ENCODE assay signal across 9 mouse cellular contexts in the genomic region with DNA sequence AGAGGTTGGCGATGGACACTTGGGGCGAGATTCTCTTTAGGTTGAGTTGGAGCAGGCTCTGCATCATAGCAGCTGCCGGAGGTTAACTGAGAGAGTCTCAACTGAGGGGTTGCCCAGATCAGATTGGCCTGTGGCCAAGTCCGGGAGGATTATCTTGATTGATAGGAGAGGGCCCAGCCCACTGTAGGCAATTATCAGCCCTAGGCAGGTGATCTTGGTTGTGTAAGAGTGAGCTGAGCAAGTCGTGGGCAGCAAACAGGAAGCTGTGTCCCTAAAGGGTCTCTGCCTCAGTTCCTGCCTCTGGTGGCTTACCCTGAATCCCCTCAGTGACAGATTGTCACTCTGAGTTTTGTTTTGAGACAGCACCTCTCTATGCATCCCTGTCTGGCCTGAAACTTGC. TPM values are rescaled to one million over a fixed set of nuclear protein-coding genes. Genes with fewer than 3 reads are reported as not detected.
DNase-seq lines count a peak whose midpoint lies in the region; TF ChIP-seq lines count a peak whose summit lies in the region.
"Had no signal": no experiment of that assay in that cellular context is flagged by ENCODE, and none has a peak within 500 bp of the region (broad histone marks: within the 10 kb centered on the region; RNA-seq: fewer than 3 reads in every experiment).

No protein-coding gene starts in this region.

- no peaks in the 10 kb centered on the region for H3K9me3 ChIP-seq in heart, embryonic 10.5 days
- H3K9me3 ChIP-seq: heart, embryonic 15.5 days had no signal

- no peak for TF ChIP-seq CTCF in liver, adult 2 months (IDR thresholded peaks at IDR 0.05; ENCODE audit: low read depth, low read length)

- no peak for TF ChIP-seq POLR2A in liver, adult 2 months (IDR thresholded peaks at IDR 0.05; ENCODE audit: extremely low read depth, insufficient read depth, low read length)

- peaks cover 39% of the 10 kb centered on the region for H3K36me3 ChIP-seq in heart, embryonic 10.5 days
- peaks cover 19% of the 10 kb centered on the region for H3K36me3 ChIP-seq in liver, adult 2 months (ENCODE audit: control insufficient read depth, insufficient read depth, low read length)

- 63% methylated on average over 5 of the region's 5 CpGs for WGBS in heart, embryonic 10.5 days
- WGBS in liver, adult 2 months, result 40% methylated on average over 5 of the region's 5 CpGs

- H3K4me3 ChIP-seq in heart, embryonic 10.5 days, result no peak overlapping the region
- H3K4me3 ChIP-seq in liver, adult 2 months (ENCODE audit: insufficient read depth, low read depth, low read length), result no peak overlapping the region
- H3K4me3 ChIP-seq: heart, embryonic 15.5 days had no signal

- peaks cover 3% of the 10 kb centered on the region; the same call in 1 of the 2 replicates for H3K79me2 ChIP-seq in liver, adult 2 months (ENCODE audit: control insufficient read depth, insufficient read depth, low read length)

- no peak overlapping the region for H3K9ac ChIP-seq in liver, adult 2 months (ENCODE audit: low read depth, low read length)
- H3K9ac ChIP-seq: heart, embryonic 15.5 days had no signal

- 0 out of 2 replicates have a peak overlapping the region, but pooled peaks have one; percentile 36 for H3K27ac ChIP-seq in heart, embryonic 10.5 days
- H3K27ac ChIP-seq in liver, adult 2 months (replicated peaks; ENCODE audit: insufficient read depth, low read depth, low read length), result no peak overlapping the region
- H3K27ac ChIP-seq: heart, embryonic 15.5 days had no signal

- intact Hi-C loops in heart, postnatal 25 days (cut with DNase I), result no loop called here

- peaks cover 15% of the 10 kb centered on the region for H3K4me1 ChIP-seq in heart, embryonic 10.5 days
- H3K4me1 ChIP-seq in liver, adult 2 months (ENCODE audit: control insufficient read depth, insufficient read depth, low read length), result peaks cover 6% of the 10 kb centered on the region

- no peak for DNase-seq in heart, embryonic 10.5 days (ENCODE audit: low spot score)
- DNase-seq in heart, postnatal 25 days (ENCODE audit: low spot score), result no peak
- DNase-seq in 416B (ENCODE audit: low read depth) (peak; percentile 82), NIH3T3 (ENCODE audit: low read depth) (peak; percentile 28)
- DNase-seq in liver, adult 2 months (ENCODE audit: extremely low read depth, low read depth, low spot score), result peak; percentile 66
- DNase-seq in ovary, postnatal 36 days (ENCODE audit: low spot score), result no peak
- no peak for DNase-seq in lung, postnatal 25 days (ENCODE audit: low spot score)
- no peak for DNase-seq in layer of hippocampus, adult 18-20 months (ENCODE audit: low spot score in 2 of 2)

- H3K27me3 ChIP-seq in heart, embryonic 10.5 days (ENCODE audit: insufficient read depth, poor library complexity, severe bottlenecking), result no peaks in the 10 kb centered on the region
- no peaks in the 10 kb centered on the region for H3K27me3 ChIP-seq in liver, adult 2 months (ENCODE audit: control insufficient read depth, insufficient read depth, low read length)
- H3K27me3 ChIP-seq: heart, embryonic 15.5 days had no signal

RNA-seq across cellular contexts. Expression of gene Srsf12, which starts 33.7 kb away (rescaled TPM):
- 1.5 and 1.9 TPM in 2 replicates for polyA plus RNA-seq in heart, embryonic 10.5 days (2016; fragmentation: Nextera tagmentation; extraction: Ambion mirVana)
- not detected for total RNA-seq in heart, postnatal 25 days (2021)
- not detected in 2 replicates for total RNA-seq in liver, adult 2 months (2014; rRNA removed)
- polyA plus RNA-seq in liver, adult 2 months (2012; rRNA removed), result 0.11 TPM in 1 of 2 replicates, not detected in the other
- 10 to 100 TPM; 24.2 to 26.5 TPM for total RNA-seq in layer of hippocampus, adult 18-20 months (2021)

RNA-seq across cellular contexts. Expression of gene Pnrc1, which starts 47.4 kb away (rescaled TPM):
- polyA plus RNA-seq in heart, embryonic 10.5 days (2016; fragmentation: Nextera tagmentation; extraction: Ambion mirVana), result 73.8 and 78.9 TPM in 2 replicates
- 100 to 1,000 TPM; 126 to 127 TPM for total RNA-seq in heart, postnatal 25 days (2021)
- total RNA-seq in liver, adult 2 months (2014; rRNA removed), result 29.6 and 35.0 TPM in 2 replicates
- 48.5 and 77.3 TPM in 2 replicates for polyA plus RNA-seq in liver, adult 2 months (2012; rRNA removed)
- 100 to 1,000 TPM; 160 to 168 TPM for total RNA-seq in layer of hippocampus, adult 18-20 months (2021)

RNA-seq across cellular contexts. Expression of gene Pm20d2, which starts 53.0 kb away (rescaled TPM):
- 1.5 and 1.6 TPM in 2 replicates for polyA plus RNA-seq in heart, embryonic 10.5 days (2016; fragmentation: Nextera tagmentation; extraction: Ambion mirVana)
- 10 to 100 TPM; 47.7 to 48.8 TPM for total RNA-seq in heart, postnatal 25 days (2021)
- total RNA-seq in liver, adult 2 months (2014; rRNA removed), result 3.6 and 4.4 TPM in 2 replicates
- 7.3 and 8.6 TPM in 2 replicates for polyA plus RNA-seq in liver, adult 2 months (2012; rRNA removed)
- 10 to 100 TPM in 1 of 2 experiments, 1 to 10 TPM in 1; 9.5 to 10.1 TPM for total RNA-seq in layer of hippocampus, adult 18-20 months (2021)

Comparison
In these comparisons a context has a peak if more than half of its experiments do, and no peak if none do; other contexts are left out.
1. DNase-seq: peak in 416B (single experiment), NIH3T3 (single experiment) and liver, adult 2 months (single experiment); none in heart, embryonic 10.5 days (single experiment), heart, postnatal 25 days (single experiment), ovary, postnatal 36 days (single experiment), lung, postnatal 25 days (single experiment) and layer of hippocampus, adult 18-20 months (0 of 2).
2. RNA of gene Srsf12, which starts 33.7 kb away (total RNA-seq): 24.2 to 26.5 TPM in layer of hippocampus, adult 18-20 months; not detected in heart, postnatal 25 days and not detected in liver, adult 2 months; every median in the first group is over 10 times any median in the second.